Mouse (Mus musculus): ENCODE measurements around the gene Uqcc2. TPM values are rescaled to one million over a fixed set of nuclear protein-coding genes. Genes with fewer than 3 reads are reported as not detected.
A peak's percentile ranks its signal among the peaks of the same experiment; 100 is the strongest.

The Uqcc2 gene
- polyA plus RNA-seq, 1 experiment from 2014 or later: 374 TPM

DNA sequence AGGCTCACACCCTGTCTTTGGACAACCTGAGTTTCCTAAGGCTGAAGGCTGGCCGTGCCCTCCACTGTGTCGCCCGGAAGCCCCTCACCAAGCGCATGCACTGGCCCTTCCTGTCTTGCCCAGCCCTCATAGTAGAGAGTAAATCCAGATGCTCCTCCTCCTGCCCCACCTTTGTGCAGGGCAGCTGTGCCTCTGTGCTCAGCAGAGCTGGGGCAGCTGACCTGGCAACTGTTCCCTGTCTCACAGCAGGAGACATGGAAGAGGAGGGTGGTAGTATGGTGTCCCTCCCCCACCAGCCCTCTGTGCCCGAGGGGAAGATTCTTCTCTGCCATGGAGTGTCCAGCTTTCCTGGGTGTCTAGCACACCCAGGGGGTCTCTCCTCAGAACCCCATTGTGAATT, 32.0 kb downstream of the Uqcc2 start:
- ATAC-seq (replicated peaks; ENCODE audit: insufficient number of reproducible peaks, low FRiP score, low TSS enrichment): no peak
- H3K27ac ChIP-seq (ENCODE audit: low read depth, low read length): no peak overlapping the region
- H3K4me3 ChIP-seq (ENCODE audit: low read depth, low read length): no peak overlapping the region
- H3K36me3 ChIP-seq (ENCODE audit: control insufficient read depth, insufficient read depth, low read length): no peaks in the 10 kb centered on the region; the same call in 1 of the 2 replicates
- H3K9me3 ChIP-seq (replicated peaks; ENCODE audit: control insufficient read depth, low read length): no peaks in the 10 kb centered on the region
- H3K9ac ChIP-seq (ENCODE audit: low read depth, low read length): 0 out of 2 replicates have a peak overlapping the region, but pooled peaks have one; percentile 16
- H3K27me3 ChIP-seq (ENCODE audit: control insufficient read depth, insufficient read depth, low read length): no peaks in the 10 kb centered on the region
- H3K4me2 ChIP-seq: no peak overlapping the region
- 83% methylated on average over 5 of the region's 5 CpGs for WGBS (ENCODE audit: insufficient replicate concordance)
- H3K4me1 ChIP-seq (ENCODE audit: control insufficient read depth, insufficient read depth, low read length): no peaks in the 10 kb centered on the region

DNA sequence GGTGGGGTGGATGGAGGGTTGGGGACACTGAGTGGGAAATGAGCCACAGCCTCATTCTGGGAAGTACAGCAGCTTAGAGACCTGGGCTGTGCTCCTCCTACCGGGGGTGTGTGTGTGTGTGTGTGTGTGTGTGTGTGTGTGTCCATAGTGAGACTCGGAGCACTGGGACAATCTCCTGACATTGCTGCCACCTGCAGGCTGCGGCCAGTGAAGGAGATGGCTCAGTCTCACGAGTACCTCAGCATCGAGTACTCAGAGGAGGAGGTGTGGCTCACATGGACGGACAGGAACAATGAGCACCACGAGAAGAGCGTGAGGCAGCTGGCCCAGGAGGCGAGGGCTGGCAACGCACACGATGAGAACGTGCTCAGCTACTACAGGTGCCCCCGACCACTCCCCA, 38.0 kb downstream of the Uqcc2 start:
- no peaks in the 10 kb centered on the region for H3K4me1 ChIP-seq (ENCODE audit: control insufficient read depth, insufficient read depth, low read length)
- H3K4me2 ChIP-seq: no peak overlapping the region
- no peak overlapping the region for H3K9ac ChIP-seq (ENCODE audit: low read depth, low read length)
- ATAC-seq (replicated peaks; ENCODE audit: insufficient number of reproducible peaks, low FRiP score, low TSS enrichment): no peak
- H3K9me3 ChIP-seq (replicated peaks; ENCODE audit: control insufficient read depth, low read length): no peaks in the 10 kb centered on the region
- no peaks in the 10 kb centered on the region; the same call in 1 of the 2 replicates for H3K36me3 ChIP-seq (ENCODE audit: control insufficient read depth, insufficient read depth, low read length)
- H3K27me3 ChIP-seq (ENCODE audit: control insufficient read depth, insufficient read depth, low read length): no peaks in the 10 kb centered on the region
- 42% methylated on average over 13 of the region's 13 CpGs for WGBS (ENCODE audit: insufficient replicate concordance)
- no peak overlapping the region for H3K4me3 ChIP-seq (ENCODE audit: low read depth, low read length)
- no peak overlapping the region for H3K27ac ChIP-seq (ENCODE audit: low read depth, low read length)

DNA sequence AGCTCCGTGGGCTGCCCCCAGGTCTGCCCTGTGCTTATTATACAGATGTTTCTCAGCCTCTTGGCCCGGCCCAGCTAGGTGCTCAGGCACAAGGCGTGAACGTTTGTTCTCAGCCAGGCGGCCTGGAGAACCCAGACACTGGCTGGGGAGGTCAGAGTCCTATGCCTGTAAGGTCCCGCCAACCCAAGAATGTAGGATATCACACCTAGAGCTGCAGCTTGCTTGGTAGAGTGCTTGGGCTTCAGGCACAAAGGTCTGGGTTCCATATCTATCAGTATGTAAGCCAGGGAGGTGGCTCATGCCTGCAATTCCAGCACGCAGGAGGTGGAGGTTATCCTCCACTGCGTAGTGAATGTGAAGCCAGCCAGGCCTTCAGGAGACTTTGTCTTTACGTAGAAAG, 43.6 kb downstream of the Uqcc2 start:
- H3K4me3 ChIP-seq (ENCODE audit: low read depth, low read length): no peak overlapping the region
- no peak overlapping the region for H3K4me2 ChIP-seq
- H3K9me3 ChIP-seq (replicated peaks; ENCODE audit: control insufficient read depth, low read length): no peaks in the 10 kb centered on the region
- H3K9ac ChIP-seq (ENCODE audit: low read depth, low read length): no peak overlapping the region
- H3K27ac ChIP-seq (ENCODE audit: low read depth, low read length): no peak overlapping the region
- no peaks in the 10 kb centered on the region for H3K4me1 ChIP-seq (ENCODE audit: control insufficient read depth, insufficient read depth, low read length)
- no peak for ATAC-seq (replicated peaks; ENCODE audit: insufficient number of reproducible peaks, low FRiP score, low TSS enrichment)
- no peaks in the 10 kb centered on the region for H3K36me3 ChIP-seq (ENCODE audit: control insufficient read depth, insufficient read depth, low read length)
- no peaks in the 10 kb centered on the region for H3K27me3 ChIP-seq (ENCODE audit: control insufficient read depth, insufficient read depth, low read length)
- 68% methylated on average over 9 of the region's 9 CpGs for WGBS (ENCODE audit: insufficient replicate concordance)

DNA sequence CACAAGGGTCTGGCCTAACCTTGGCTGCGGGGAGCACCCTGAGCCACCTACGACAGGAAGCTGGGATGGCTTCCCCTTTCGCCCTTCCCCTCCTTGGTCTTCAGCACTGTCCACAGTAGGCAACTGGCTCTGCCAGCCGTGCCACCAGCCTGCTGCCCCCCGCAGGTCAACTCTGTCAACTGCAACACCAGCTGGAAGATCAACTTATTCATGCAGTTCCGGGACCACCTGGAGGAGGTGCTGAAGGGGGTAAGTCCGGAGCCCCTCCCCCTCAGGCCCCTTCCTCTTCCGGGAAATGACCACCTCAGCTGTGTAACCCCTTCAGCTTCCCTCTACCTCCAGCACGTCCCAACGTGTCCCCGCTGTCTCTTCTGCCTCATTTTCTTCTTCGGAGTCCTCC, 46.3 kb downstream of the Uqcc2 start:
- Histone ChIP-seq H3K27me3 (ENCODE audit: control insufficient read depth, insufficient read depth, low read length) (no peaks in the 10 kb centered on the region), H3K4me2 (no peak overlapping the region), H3K4me3 (ENCODE audit: low read depth, low read length) (no peak overlapping the region), H3K9me3 (replicated peaks; ENCODE audit: control insufficient read depth, low read length) (no peaks in the 10 kb centered on the region), H3K9ac (ENCODE audit: low read depth, low read length) (0 out of 2 replicates have a peak overlapping the region, but pooled peaks have one; percentile 16), H3K4me1 (ENCODE audit: control insufficient read depth, insufficient read depth, low read length) (peaks cover 11% of the 10 kb centered on the region), H3K27ac (ENCODE audit: low read depth, low read length) (no peak overlapping the region), H3K36me3 (ENCODE audit: control insufficient read depth, insufficient read depth, low read length) (no peaks in the 10 kb centered on the region)
- 38% methylated on average over 12 of the region's 12 CpGs for WGBS (ENCODE audit: insufficient replicate concordance)
- no peak for ATAC-seq (replicated peaks; ENCODE audit: insufficient number of reproducible peaks, low FRiP score, low TSS enrichment)

DNA sequence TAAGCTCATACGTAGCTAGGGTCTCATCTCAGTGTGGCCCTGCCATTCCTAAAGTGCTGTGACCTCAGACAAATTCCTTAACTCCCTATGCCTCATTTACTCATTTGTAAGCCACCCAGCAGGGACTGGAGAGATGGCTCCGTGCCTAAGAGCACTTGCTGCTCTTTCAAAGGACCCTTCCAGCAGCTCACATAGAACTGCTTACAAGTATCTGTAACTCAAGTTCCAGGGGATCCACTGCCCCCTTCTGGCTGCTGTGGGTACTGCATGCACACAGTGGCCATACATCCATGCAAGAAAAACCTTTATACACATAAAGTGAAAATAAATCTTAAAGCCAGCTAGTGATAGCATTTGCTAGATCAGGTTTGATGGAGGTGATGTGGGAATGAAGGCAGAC, 48.0 kb downstream of the Uqcc2 start:
- no peaks in the 10 kb centered on the region for H3K9me3 ChIP-seq (replicated peaks; ENCODE audit: control insufficient read depth, low read length)
- no peaks in the 10 kb centered on the region for H3K36me3 ChIP-seq (ENCODE audit: control insufficient read depth, insufficient read depth, low read length)
- peaks cover 11% of the 10 kb centered on the region for H3K4me1 ChIP-seq (ENCODE audit: control insufficient read depth, insufficient read depth, low read length)
- no peak overlapping the region for H3K4me3 ChIP-seq (ENCODE audit: low read depth, low read length)
- H3K4me2 ChIP-seq: no peak overlapping the region
- 69% methylated on average over 2 of the region's 2 CpGs for WGBS (ENCODE audit: insufficient replicate concordance)
- H3K27ac ChIP-seq (ENCODE audit: low read depth, low read length): no peak overlapping the region
- no peaks in the 10 kb centered on the region for H3K27me3 ChIP-seq (ENCODE audit: control insufficient read depth, insufficient read depth, low read length)
- ATAC-seq (replicated peaks; ENCODE audit: insufficient number of reproducible peaks, low FRiP score, low TSS enrichment): no peak
- H3K9ac ChIP-seq (ENCODE audit: low read depth, low read length): no peak overlapping the region

DNA sequence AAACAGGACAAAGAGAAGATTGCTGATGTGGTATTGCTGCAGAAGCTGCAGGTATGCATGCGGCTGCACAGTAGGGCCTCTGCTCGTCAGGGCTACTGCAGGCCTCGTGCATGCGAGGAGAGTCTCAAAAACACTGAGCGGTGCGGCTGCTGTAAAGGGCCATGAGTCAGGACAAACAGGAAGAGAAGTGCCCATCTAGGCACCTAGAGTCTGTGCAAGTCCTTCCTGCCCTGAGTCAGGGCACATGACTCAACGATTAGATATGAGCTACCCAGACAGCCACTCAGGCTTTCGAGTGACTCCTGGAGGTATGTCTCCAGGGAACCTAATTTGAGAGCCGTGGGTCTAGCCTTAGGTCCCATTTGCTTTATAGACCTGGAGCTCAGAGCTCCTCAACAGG, 50.1 kb downstream of the Uqcc2 start:
- ATAC-seq (replicated peaks; ENCODE audit: insufficient number of reproducible peaks, low FRiP score, low TSS enrichment): no peak
- peaks cover 13% of the 10 kb centered on the region for H3K4me1 ChIP-seq (ENCODE audit: control insufficient read depth, insufficient read depth, low read length)

DNA sequence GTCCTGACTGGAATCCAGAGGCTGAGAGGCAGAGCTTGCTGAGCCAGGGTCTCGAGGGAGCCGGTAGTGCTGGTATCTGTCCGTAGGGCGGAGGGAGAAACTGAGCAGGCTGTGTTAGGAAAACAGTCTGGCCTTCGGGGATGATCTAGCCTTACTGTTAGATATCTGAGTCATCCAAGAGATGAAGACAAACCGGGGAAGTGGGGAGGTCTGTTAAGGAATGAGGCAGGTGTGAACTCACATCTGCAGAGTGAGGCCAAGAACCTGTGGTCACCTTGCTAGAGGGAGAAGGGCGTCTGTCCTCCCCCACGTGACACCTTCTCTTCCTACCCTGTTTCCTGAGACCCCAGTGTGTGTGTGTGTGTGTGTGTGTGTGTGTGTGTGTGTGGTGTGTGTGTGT, 50.9 kb downstream of the Uqcc2 start:
- Histone ChIP-seq H3K4me1 (ENCODE audit: control insufficient read depth, insufficient read depth, low read length) (peaks cover 13% of the 10 kb centered on the region), H3K4me3 (ENCODE audit: low read depth, low read length) (no peak overlapping the region), H3K9ac (ENCODE audit: low read depth, low read length) (no peak overlapping the region), H3K27me3 (ENCODE audit: control insufficient read depth, insufficient read depth, low read length) (no peaks in the 10 kb centered on the region), H3K27ac (ENCODE audit: low read depth, low read length) (no peak overlapping the region), H3K36me3 (ENCODE audit: control insufficient read depth, insufficient read depth, low read length) (no peaks in the 10 kb centered on the region), H3K9me3 (replicated peaks; ENCODE audit: control insufficient read depth, low read length) (no peaks in the 10 kb centered on the region; the same call in 1 of the 2 replicates), H3K4me2 (no peak overlapping the region)
- ATAC-seq (replicated peaks; ENCODE audit: insufficient number of reproducible peaks, low FRiP score, low TSS enrichment): no peak
- 38% methylated on average over 8 of the region's 8 CpGs for WGBS (ENCODE audit: insufficient replicate concordance)

More for the DNA sequence above, 50.1 kb downstream of the Uqcc2 start:
- no peak overlapping the region for H3K4me3 ChIP-seq (ENCODE audit: low read depth, low read length)
- peak overlapping the region; percentile 2; the same call in 1 of the 2 replicates for H3K4me2 ChIP-seq
- no peak overlapping the region for H3K9ac ChIP-seq (ENCODE audit: low read depth, low read length)
- no peaks in the 10 kb centered on the region for H3K27me3 ChIP-seq (ENCODE audit: control insufficient read depth, insufficient read depth, low read length)
- peak overlapping the region; percentile 41; the same call in 1 of the 2 replicates for H3K27ac ChIP-seq (ENCODE audit: low read depth, low read length)
- WGBS (ENCODE audit: insufficient replicate concordance): 45% methylated on average over 9 of the region's 9 CpGs
- H3K36me3 ChIP-seq (ENCODE audit: control insufficient read depth, insufficient read depth, low read length): no peaks in the 10 kb centered on the region
- no peaks in the 10 kb centered on the region for H3K9me3 ChIP-seq (replicated peaks; ENCODE audit: control insufficient read depth, low read length)

DNA sequence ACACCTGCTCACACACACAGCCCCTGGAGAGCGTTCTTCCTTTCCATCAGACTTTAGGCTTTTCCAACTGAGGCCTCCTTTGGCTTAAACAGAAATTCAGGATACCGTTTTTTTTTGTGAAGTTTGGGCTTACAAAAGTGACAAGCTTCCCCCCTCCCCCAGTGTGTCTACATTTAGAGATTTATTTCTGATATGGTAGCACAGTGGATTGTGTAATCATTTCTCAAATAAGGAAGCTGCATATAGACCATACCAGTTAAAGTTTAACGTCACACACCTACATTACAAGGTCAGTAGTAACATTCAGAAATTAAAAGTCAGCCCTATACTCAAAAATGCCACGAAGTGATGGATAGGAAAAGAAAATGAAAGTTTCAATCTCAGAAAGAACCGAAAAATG, 51.8 kb downstream of the Uqcc2 start:
- H3K27ac ChIP-seq (ENCODE audit: low read depth, low read length): no peak overlapping the region
- H3K4me1 ChIP-seq (ENCODE audit: control insufficient read depth, insufficient read depth, low read length): peaks cover 13% of the 10 kb centered on the region
- H3K9me3 ChIP-seq (replicated peaks; ENCODE audit: control insufficient read depth, low read length): no peaks in the 10 kb centered on the region; the same call in 1 of the 2 replicates
- no peak overlapping the region for H3K4me2 ChIP-seq
- H3K36me3 ChIP-seq (ENCODE audit: control insufficient read depth, insufficient read depth, low read length): no peaks in the 10 kb centered on the region
- no peaks in the 10 kb centered on the region for H3K27me3 ChIP-seq (ENCODE audit: control insufficient read depth, insufficient read depth, low read length)
- ATAC-seq (replicated peaks; ENCODE audit: insufficient number of reproducible peaks, low FRiP score, low TSS enrichment): no peak
- no peak overlapping the region for H3K4me3 ChIP-seq (ENCODE audit: low read depth, low read length)
- WGBS (ENCODE audit: insufficient replicate concordance): 80% methylated on average over 5 of the region's 5 CpGs
- H3K9ac ChIP-seq (ENCODE audit: low read depth, low read length): no peak overlapping the region

DNA sequence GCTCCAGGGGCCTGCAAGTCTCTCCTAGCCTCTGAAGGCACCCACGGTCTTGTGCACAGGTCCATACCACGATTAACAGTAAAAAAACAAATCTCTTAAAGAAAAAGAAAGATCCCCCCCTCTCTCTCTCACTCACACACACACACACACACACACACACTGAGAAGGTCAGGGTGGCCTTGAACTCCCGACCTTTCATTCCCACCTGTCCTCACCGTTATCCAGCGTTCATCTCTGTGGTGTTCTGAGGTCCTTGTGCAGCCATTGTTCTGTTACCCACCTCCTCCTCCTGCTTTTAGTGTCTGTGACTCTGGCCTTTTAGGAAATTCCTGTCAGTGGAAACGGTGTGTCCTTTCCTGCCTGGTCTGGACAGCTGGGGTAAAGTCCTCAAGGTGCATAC, 55.2 kb downstream of the Uqcc2 start:
- no peak overlapping the region for H3K27ac ChIP-seq (ENCODE audit: low read depth, low read length)
- no peak overlapping the region for H3K4me3 ChIP-seq (ENCODE audit: low read depth, low read length)
- H3K4me2 ChIP-seq: no peak overlapping the region
- no peaks in the 10 kb centered on the region for H3K27me3 ChIP-seq (ENCODE audit: control insufficient read depth, insufficient read depth, low read length)
- 70% methylated on average over 6 of the region's 6 CpGs for WGBS (ENCODE audit: insufficient replicate concordance)
- ATAC-seq (replicated peaks; ENCODE audit: insufficient number of reproducible peaks, low FRiP score, low TSS enrichment): no peak
- H3K9me3 ChIP-seq (replicated peaks; ENCODE audit: control insufficient read depth, low read length): no peaks in the 10 kb centered on the region; the same call in 1 of the 2 replicates
- H3K4me1 ChIP-seq (ENCODE audit: control insufficient read depth, insufficient read depth, low read length): peaks cover 16% of the 10 kb centered on the region
- H3K36me3 ChIP-seq (ENCODE audit: control insufficient read depth, insufficient read depth, low read length): no peaks in the 10 kb centered on the region
- H3K9ac ChIP-seq (ENCODE audit: low read depth, low read length): no peak overlapping the region

All from heart, embryonic 11.5 days (tissue).